Mouse (Mus musculus) myocyte (in vitro differentiated cells): ENCODE measurements around the gene Fam81b.

Experiments
- CEBPB ChIP-seq: IDR thresholded peaks from 2 replicates; pipeline ENCODE4 v1.6.1; 2011; ENCODE audit warnings: mild to moderate bottlenecking, moderate library complexity; ENCODE audit not compliant: poor library complexity, insufficient read depth, severe bottlenecking
- E2F4 ChIP-seq: IDR thresholded peaks from one replicate; pipeline ENCODE4 v1.6.1; 2011; ENCODE audit warnings: mild to moderate bottlenecking, control low read depth, moderate library complexity; ENCODE audit not compliant: insufficient read depth
- MAX ChIP-seq: IDR thresholded peaks from one replicate; pipeline ENCODE4 v1.6.1; 2011; ENCODE audit warnings: low read depth, mild to moderate bottlenecking, control low read depth
- MYOD1 ChIP-seq, 3 experiments: IDR thresholded peaks; one replicate each; pipeline ENCODE4 v1.6.1; 2011; ENCODE audit warnings: control low read depth in 2 of 3, low read depth in 2 of 3, mild to moderate bottlenecking in 2 of 3, moderate library complexity in 1 of 3; ENCODE audit not compliant: insufficient read length in 2 of 3, control insufficient read depth in 1 of 3
- MYOG ChIP-seq, 3 experiments: IDR thresholded peaks; one replicate each; pipeline ENCODE4 v1.6.1; 2011; ENCODE audit warnings: control low read depth in 2 of 3, low read depth in 2 of 3, mild to moderate bottlenecking in 2 of 3; ENCODE audit not compliant: insufficient read length in 2 of 3, control insufficient read depth in 1 of 3, insufficient read depth in 1 of 3
- POLR2A ChIP-seq: IDR thresholded peaks from one replicate; pipeline ENCODE4 v1.6.1; 2011; ENCODE audit warnings: low read depth, mild to moderate bottlenecking, control low read depth, moderate library complexity; ENCODE audit not compliant: insufficient read length
- POLR2AphosphoS2 ChIP-seq: IDR thresholded peaks from one replicate; pipeline ENCODE4 v1.6.1; 2011; ENCODE audit warnings: low read depth, control low read depth; ENCODE audit not compliant: insufficient read length
- TCF12 ChIP-seq: IDR thresholded peaks from one replicate; pipeline ENCODE4 v1.6.1; 2011; ENCODE audit warnings: mild to moderate bottlenecking, control low read depth; ENCODE audit not compliant: poor library complexity, insufficient read depth, severe bottlenecking
- TCF3 ChIP-seq: IDR thresholded peaks from one replicate; pipeline ENCODE4 v1.6.1; 2011; ENCODE audit warnings: low read depth, control low read depth; ENCODE audit not compliant: insufficient read length
- USF1 ChIP-seq: IDR thresholded peaks from one replicate; pipeline ENCODE4 v1.6.1; 2011; ENCODE audit warnings: low read depth, mild to moderate bottlenecking, control low read depth, moderate library complexity

- TF ChIP-seq POLR2AphosphoS2 (no peak), E2F4 (no peak), POLR2A (no peak), MAX (no peak), TCF12 (no peak), CEBPB (no peak), MYOD1 (IDR thresholded peaks at IDR 0.05; ENCODE audit: control insufficient read depth in 1 of 3, insufficient read length in 2 of 3, low read depth in 2 of 3) (no peak), TCF3 (no peak), USF1 (no peak), MYOG (IDR thresholded peaks at IDR 0.05; ENCODE audit: control insufficient read depth in 1 of 3, insufficient read depth in 1 of 3, insufficient read length in 2 of 3, low read depth in 2 of 3) (no peak)
Measured at GRCm38 (mm10) chr13:76302056-76302455, 2.8 kb downstream of the Fam81b start.
